Mouse (Mus musculus): ENCODE measurements around the gene Camta2.

- no peak for TF ChIP-seq GATA1 (IDR thresholded peaks at IDR 0.05; ENCODE audit: borderline replicate concordance, low read length)
- no peak for TF ChIP-seq FLI1 (IDR thresholded peaks at IDR 0.05; ENCODE audit: low read length)
Measured at GRCm38 (mm10) chr11:70667271-70668150, 20.4 kb downstream of the Camta2 start.

All from megakaryocyte, embryonic 14.5 days (primary cell).